Mouse (Mus musculus): ENCODE measurements around the gene Fuk. TPM values are rescaled to one million over a fixed set of nuclear protein-coding genes. Genes with fewer than 3 reads are reported as not detected.

Fuk gene
- polyA plus RNA-seq, 1 experiment from 2014 or later, result 2.2 TPM

- no peak overlapping the region for H3K9ac ChIP-seq (replicated peaks)
- 0 out of 2 replicates have a peak, but pooled peaks cover 5% of the 10 kb centered on the region for H3K36me3 ChIP-seq (replicated peaks; ENCODE audit: insufficient read depth, low read length)
- no peaks in the 10 kb centered on the region for H3K27me3 ChIP-seq (ENCODE audit: insufficient read depth, low read length)
- no peak overlapping the region for H3K27ac ChIP-seq (ENCODE audit: low read depth)
- DNase-seq (no peak), ATAC-seq (0 out of 2 replicates have a peak, but pooled peaks have one; percentile 18)
- H3K4me2 ChIP-seq (ENCODE audit: low read depth, low read length), result peak overlapping the region; percentile 89
- H3K9me3 ChIP-seq (ENCODE audit: low read length), result no peaks in the 10 kb centered on the region
- 52% methylated on average over 2 of the region's 2 CpGs for WGBS (ENCODE audit: insufficient replicate concordance)
- H3K4me1 ChIP-seq (ENCODE audit: insufficient read depth), result peaks cover 9% of the 10 kb centered on the region; the same call in 1 of the 2 replicates
- TF ChIP-seq CTCF (IDR thresholded peaks at IDR 0.05; ENCODE audit: low read depth) (no peak), EP300 (IDR thresholded peaks at IDR 0.05; ENCODE audit: low read depth) (no peak)
- H3K4me3 ChIP-seq (ENCODE audit: low read depth, low read length), result peak overlapping the region; percentile 82
Observed at GRCm38 (mm10) chr8:110902579-110902965, 284 bp upstream of the Fuk start.

- TF ChIP-seq CTCF (IDR thresholded peaks at IDR 0.05; ENCODE audit: low read depth) (no peak), EP300 (IDR thresholded peaks at IDR 0.05; ENCODE audit: low read depth) (no peak)
- no peaks in the 10 kb centered on the region for H3K27me3 ChIP-seq (ENCODE audit: insufficient read depth, low read length)
- no peak overlapping the region for H3K4me2 ChIP-seq (ENCODE audit: low read depth, low read length)
- H3K36me3 ChIP-seq (replicated peaks; ENCODE audit: insufficient read depth, low read length), result 0 out of 2 replicates have a peak, but pooled peaks cover 5% of the 10 kb centered on the region
- WGBS (ENCODE audit: insufficient replicate concordance), result 75% methylated on average over 3 of the region's 3 CpGs
- peaks cover 9% of the 10 kb centered on the region; the same call in 1 of the 2 replicates for H3K4me1 ChIP-seq (ENCODE audit: insufficient read depth)
- ATAC-seq (no peak), DNase-seq (no peak)
- H3K9me3 ChIP-seq (ENCODE audit: low read length), result no peaks in the 10 kb centered on the region
- H3K9ac ChIP-seq (replicated peaks), result no peak overlapping the region
- no peak overlapping the region for H3K4me3 ChIP-seq (ENCODE audit: low read depth, low read length)
- H3K27ac ChIP-seq (ENCODE audit: low read depth), result no peak overlapping the region
Observed at GRCm38 (mm10) chr8:110901056-110901455, 1.2 kb downstream of the Fuk start.

GRCm38 (mm10) chr8:110897495-110897894, 4.8 kb downstream of the Fuk start:
- Histone ChIP-seq H3K27ac (ENCODE audit: low read depth) (no peak overlapping the region), H3K9ac (replicated peaks) (no peak overlapping the region), H3K4me3 (ENCODE audit: low read depth, low read length) (no peak overlapping the region), H3K9me3 (ENCODE audit: low read length) (no peaks in the 10 kb centered on the region), H3K27me3 (ENCODE audit: insufficient read depth, low read length) (no peaks in the 10 kb centered on the region), H3K4me1 (ENCODE audit: insufficient read depth) (peaks cover 13% of the 10 kb centered on the region), H3K36me3 (replicated peaks; ENCODE audit: insufficient read depth, low read length) (0 out of 2 replicates have a peak, but pooled peaks cover 7% of the 10 kb centered on the region), H3K4me2 (ENCODE audit: low read depth, low read length) (no peak overlapping the region)
- DNase-seq, result no peak
- ATAC-seq, result no peak
- TF ChIP-seq CTCF (IDR thresholded peaks at IDR 0.05; ENCODE audit: low read depth) (no peak), EP300 (IDR thresholded peaks at IDR 0.05; ENCODE audit: low read depth) (no peak)
- 89% methylated on average over 6 of the region's 6 CpGs for WGBS (ENCODE audit: insufficient replicate concordance)

GRCm38 (mm10) chr8:110895812-110896211, 6.5 kb downstream of the Fuk start:
- Histone ChIP-seq H3K27me3 (ENCODE audit: insufficient read depth, low read length) (no peaks in the 10 kb centered on the region), H3K27ac (ENCODE audit: low read depth) (no peak overlapping the region), H3K4me2 (ENCODE audit: low read depth, low read length) (no peak overlapping the region), H3K36me3 (replicated peaks; ENCODE audit: insufficient read depth, low read length) (0 out of 2 replicates have a peak, but pooled peaks cover 7% of the 10 kb centered on the region), H3K4me3 (ENCODE audit: low read depth, low read length) (no peak overlapping the region), H3K4me1 (ENCODE audit: insufficient read depth) (peaks cover 4% of the 10 kb centered on the region; the same call in 1 of the 2 replicates), H3K9ac (replicated peaks) (no peak overlapping the region), H3K9me3 (ENCODE audit: low read length) (no peaks in the 10 kb centered on the region)
- no peak for ATAC-seq
- DNase-seq, result no peak
- WGBS (ENCODE audit: insufficient replicate concordance), result 87% methylated on average over 13 of the region's 13 CpGs
- no peak for TF ChIP-seq EP300 (IDR thresholded peaks at IDR 0.05; ENCODE audit: low read depth)
- TF ChIP-seq CTCF (IDR thresholded peaks at IDR 0.05; ENCODE audit: low read depth), result no peak

- DNase-seq (no peak), ATAC-seq (peak; percentile 40; the same call in 1 of the 2 replicates)
- Histone ChIP-seq H3K27ac (ENCODE audit: low read depth) (no peak overlapping the region), H3K9me3 (ENCODE audit: low read length) (no peaks in the 10 kb centered on the region), H3K4me3 (ENCODE audit: low read depth, low read length) (no peak overlapping the region), H3K9ac (replicated peaks) (no peak overlapping the region), H3K36me3 (replicated peaks; ENCODE audit: insufficient read depth, low read length) (0 out of 2 replicates have a peak, but pooled peaks cover 7% of the 10 kb centered on the region), H3K27me3 (ENCODE audit: insufficient read depth, low read length) (no peaks in the 10 kb centered on the region), H3K4me2 (ENCODE audit: low read depth, low read length) (no peak overlapping the region; the same call in 1 of the 2 replicates), H3K4me1 (ENCODE audit: insufficient read depth) (peaks cover 4% of the 10 kb centered on the region; the same call in 1 of the 2 replicates)
- TF ChIP-seq EP300 (IDR thresholded peaks at IDR 0.05; ENCODE audit: low read depth) (no peak), CTCF (IDR thresholded peaks at IDR 0.05; ENCODE audit: low read depth) (no peak)
- 66% methylated on average over 8 of the region's 9 CpGs for WGBS (ENCODE audit: insufficient replicate concordance)
Observed at GRCm38 (mm10) chr8:110895254-110895653, 7.0 kb downstream of the Fuk start.

- Histone ChIP-seq H3K27me3 (ENCODE audit: insufficient read depth, low read length) (no peaks in the 10 kb centered on the region), H3K9ac (replicated peaks) (no peak overlapping the region), H3K4me2 (ENCODE audit: low read depth, low read length) (no peak overlapping the region; the same call in 1 of the 2 replicates), H3K4me3 (ENCODE audit: low read depth, low read length) (no peak overlapping the region), H3K4me1 (ENCODE audit: insufficient read depth) (peaks cover 4% of the 10 kb centered on the region; the same call in 1 of the 2 replicates), H3K9me3 (ENCODE audit: low read length) (no peaks in the 10 kb centered on the region), H3K27ac (ENCODE audit: low read depth) (no peak overlapping the region), H3K36me3 (replicated peaks; ENCODE audit: insufficient read depth, low read length) (0 out of 2 replicates have a peak, but pooled peaks cover 7% of the 10 kb centered on the region)
- 81% methylated on average over 10 of the region's 10 CpGs for WGBS (ENCODE audit: insufficient replicate concordance)
- DNase-seq (no peak), ATAC-seq (no peak)
- TF ChIP-seq EP300 (IDR thresholded peaks at IDR 0.05; ENCODE audit: low read depth) (no peak), CTCF (IDR thresholded peaks at IDR 0.05; ENCODE audit: low read depth) (no peak)
Observed at GRCm38 (mm10) chr8:110894851-110895250, 7.4 kb downstream of the Fuk start.

All from liver, postnatal 0 days (tissue).